Mouse (Mus musculus): ENCODE measurements around the gene Grin2a.

Gene Grin2a

DNA sequence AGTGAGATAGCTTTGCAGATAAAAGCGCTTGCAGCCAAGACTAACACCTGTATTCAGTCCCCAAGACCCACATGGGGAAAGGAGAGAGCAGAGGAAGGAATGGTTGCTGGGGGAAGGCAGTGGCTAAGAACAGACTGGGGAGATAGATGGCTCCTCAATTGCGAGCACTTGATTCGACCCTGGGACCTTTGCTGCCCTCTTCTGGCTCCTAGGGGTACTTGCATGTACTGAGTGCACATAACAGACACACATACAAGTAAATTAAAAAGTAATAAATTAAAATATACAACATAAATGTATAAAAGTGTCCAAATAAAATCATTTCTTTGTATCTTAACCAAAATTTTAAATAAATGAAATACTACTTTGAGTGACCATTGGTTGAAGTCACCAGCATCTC, 129.7 kb downstream of the Grin2a start:
- no peak for DNase-seq (ENCODE audit: low spot score in 2 of 2)

DNA sequence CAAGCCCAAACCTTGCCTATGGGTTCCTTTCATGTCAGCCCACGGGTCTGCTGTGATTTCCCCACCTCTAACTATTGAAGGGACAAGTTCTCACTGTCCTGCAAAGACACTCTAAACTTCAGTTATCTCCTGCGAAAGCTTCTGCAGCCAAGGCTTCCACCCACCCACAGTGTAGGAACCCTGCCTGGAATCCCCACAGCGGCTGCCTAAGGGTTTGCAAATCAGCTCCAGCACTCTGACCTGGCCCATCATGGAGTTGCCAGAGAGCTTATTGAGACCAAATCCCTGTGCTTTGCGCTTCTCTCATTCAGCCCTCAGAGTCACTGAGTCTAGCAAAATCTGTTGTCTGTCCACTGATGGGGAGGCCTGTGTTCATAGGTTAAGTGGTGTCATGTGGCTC, 130.3 kb downstream of the Grin2a start:
- DNase-seq (ENCODE audit: low spot score in 2 of 2): no peak

DNA sequence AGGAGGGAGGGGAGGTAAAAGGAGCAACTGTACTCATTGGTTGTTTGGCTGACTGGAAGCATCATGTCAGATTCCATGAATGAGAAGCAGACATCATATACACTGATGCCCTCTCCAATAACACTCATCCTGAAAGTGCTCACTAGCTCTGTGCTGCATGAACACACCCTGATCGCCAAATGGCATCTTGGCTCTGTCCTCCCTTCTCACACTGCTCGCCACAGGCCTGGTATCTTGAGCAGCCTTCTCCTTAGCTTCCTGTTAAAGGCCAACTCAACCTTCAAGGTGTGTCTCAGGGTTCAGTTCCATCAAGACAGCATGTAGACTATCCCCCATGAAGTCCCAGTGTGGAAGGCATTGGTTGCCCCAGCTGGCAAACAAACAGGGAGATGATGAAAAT, 137.6 kb downstream of the Grin2a start:
- DNase-seq (ENCODE audit: low spot score in 2 of 2): no peak

DNA sequence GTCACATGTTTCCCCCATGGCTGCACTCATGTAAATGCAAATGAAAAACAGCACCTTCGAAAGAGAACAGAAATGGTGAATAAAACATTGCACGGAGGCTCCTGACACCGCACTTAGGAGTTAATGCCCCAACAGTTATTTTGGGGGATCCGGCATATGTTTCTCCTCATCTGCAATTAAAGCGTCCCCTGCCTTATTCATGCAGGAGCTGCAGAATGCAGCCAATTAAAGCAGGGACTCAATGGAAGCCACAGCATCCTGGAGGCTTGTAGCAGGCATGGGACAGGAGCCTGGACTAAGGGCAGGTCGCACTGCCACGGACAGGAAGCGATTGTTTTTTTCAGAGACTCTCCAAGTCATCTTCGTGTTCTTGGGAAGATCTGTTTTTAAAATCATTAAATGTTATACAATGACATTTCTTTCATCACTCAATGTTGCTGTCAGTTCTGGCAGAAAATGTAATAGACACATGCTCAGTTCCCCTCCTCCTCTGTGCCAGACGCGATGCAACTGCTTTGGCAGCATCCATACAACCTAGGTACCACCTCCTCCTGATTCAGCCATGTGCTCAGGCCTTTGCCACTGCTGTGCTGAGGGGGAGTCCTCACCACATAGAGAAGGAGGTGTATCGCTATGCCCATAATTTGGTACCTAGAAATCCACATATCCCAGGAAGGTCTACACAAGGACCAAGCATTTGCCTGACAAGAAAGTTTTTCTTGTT, 143.9 kb downstream of the Grin2a start:
- DNase-seq (ENCODE audit: low spot score in 2 of 2): no peak

DNA sequence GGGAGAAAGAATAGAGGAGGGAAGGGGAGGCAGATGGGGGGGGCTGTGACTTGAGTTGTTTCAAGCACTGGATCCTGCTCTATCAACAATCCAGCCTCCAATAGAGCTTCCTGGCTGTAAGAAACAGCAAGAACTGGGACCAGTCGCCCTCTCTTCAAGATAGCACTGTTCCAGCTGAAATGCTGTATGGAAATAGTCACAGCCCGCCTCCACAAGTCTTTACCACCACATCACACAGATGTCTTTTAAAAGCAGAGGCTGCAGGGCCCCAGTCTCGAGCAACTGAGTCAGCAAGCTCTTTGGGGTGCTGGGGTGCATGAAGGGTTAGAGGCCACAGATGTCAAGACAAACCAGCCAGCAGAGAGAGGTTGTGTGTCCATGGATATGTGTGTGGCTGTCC, 153.9 kb downstream of the Grin2a start:
- DNase-seq (ENCODE audit: low spot score in 2 of 2): no peak

DNA sequence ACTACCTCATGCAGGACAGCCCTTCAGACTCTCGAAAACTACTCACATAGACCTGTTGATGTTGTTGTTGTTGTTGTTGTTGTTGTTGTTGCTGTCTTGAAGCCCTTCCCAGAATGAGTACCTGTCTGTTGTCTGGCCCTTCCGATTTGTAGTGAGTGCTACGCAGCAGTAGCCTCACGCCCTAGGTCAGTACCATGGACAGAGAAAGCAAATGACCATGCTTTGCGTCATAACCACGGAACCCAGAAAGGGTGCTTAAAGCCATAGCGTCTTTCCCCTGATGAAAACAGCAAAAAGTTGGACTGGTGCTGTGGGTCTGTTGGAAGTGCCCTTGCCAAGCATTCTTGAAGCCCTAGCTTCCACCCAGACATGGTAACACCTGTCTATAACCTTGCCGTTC, 158.8 kb downstream of the Grin2a start:
- no peak for DNase-seq (ENCODE audit: low spot score in 2 of 2)

DNA sequence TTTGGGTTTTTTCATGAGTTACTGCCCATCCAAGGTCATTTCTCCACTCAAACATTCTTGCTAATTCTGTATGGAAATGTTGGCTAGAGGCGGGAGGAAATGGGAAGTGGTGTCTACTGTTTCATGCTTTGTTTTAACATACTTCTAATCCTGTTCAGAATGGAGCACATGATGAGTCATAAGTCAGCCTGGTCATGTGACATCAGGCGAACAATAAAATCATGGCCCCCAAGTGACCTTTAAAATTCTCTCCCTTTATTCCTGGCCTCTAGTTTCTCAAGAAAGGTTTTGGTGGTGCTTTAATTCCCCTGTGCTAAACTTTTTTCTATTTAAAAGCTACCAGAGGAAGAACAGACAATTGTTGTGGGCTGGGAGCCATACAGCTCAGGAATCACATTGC, 161.1 kb downstream of the Grin2a start:
- no peak for DNase-seq (ENCODE audit: low spot score in 2 of 2)

DNA sequence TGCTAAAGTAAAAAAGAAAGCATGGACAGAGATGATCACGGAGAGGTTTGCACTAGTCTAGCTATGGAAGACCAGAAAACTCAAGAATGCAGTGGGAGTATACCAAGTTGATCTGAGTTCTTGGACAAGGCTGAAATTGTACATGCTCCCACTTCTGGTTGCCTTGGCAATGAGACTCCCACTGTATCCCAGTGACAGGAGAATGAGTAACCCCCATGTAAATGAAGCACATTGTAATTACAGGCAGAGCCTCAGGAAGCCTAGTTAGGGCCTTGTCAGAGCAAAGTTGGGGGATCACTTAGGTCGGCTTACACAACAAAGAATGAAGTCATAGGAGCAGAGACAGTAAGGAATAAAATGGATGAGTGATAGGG, 170.3 kb downstream of the Grin2a start:
- no peak for DNase-seq (ENCODE audit: low spot score in 2 of 2)

DNA sequence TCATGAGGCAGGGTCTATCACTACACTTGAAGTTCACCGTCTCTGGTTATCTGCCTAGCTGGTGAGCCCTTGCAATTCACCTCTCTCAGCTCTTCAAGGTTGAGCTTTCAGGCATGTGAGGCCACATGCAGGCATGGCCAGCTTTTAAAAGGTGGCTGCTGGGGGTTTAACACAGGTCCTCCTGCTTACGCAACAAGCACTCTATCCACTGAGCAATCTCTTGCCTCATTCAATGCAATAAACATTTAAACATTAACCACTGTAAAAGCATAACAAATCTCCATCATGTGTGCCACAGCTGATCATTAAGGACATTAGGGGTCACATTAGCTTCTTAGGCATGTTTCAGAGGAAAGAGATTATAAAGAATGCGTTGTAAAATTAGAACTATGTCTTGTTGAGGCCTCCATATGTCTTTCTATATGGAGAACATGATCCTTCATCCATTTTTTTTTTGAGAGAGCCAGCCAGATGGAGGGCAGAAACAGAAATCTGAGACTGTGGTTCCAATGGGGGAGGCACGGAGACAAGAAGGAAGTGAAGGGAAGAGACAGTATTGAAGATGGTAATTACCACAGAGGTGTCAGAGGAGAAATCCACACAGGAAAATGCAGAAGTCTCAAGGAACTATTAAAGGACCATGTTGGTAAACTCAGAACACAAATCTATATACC, 170.8 kb downstream of the Grin2a start:
- no peak for DNase-seq (ENCODE audit: low spot score in 2 of 2)

DNA sequence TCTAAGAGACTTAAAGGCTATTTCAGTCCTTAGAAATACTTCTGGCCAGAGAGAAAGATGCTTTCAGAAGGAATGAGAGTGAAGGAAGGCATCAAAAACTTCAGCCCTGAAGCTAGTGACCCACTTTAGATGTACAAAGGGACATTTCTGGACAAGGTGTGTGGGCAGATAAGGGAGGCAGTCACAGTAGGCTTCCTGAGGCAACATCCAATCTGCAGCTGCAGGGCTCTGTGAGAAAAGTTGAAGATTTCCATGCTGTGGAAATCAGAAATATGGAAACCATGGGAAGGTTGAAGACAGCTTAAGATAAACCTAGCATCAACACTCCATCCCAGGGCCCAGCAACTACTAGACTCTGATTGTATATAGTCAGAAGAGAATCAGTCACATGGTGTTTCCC, 171.7 kb downstream of the Grin2a start:
- no peak for DNase-seq (ENCODE audit: low spot score in 2 of 2)

DNA sequence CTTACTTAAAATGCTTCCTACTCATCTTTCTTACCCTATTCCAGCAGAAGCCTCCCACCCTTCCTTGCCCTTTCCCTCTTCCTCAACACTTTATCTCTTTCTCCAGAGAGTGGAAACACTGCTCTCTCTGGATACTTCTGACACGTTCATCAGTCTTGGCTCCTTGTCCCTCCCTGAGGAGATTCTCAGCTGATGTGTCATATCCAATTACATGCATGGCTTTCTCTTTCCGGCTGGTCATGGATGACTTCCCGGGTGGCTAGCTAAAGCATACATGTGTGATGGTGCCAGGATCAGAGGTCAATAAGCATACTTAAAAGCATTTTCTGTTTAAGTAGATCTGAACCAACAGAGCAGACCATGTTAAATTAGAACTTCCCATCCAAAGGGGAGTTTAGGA, 175.9 kb downstream of the Grin2a start:
- no peak for DNase-seq (ENCODE audit: low spot score in 2 of 2)

DNA sequence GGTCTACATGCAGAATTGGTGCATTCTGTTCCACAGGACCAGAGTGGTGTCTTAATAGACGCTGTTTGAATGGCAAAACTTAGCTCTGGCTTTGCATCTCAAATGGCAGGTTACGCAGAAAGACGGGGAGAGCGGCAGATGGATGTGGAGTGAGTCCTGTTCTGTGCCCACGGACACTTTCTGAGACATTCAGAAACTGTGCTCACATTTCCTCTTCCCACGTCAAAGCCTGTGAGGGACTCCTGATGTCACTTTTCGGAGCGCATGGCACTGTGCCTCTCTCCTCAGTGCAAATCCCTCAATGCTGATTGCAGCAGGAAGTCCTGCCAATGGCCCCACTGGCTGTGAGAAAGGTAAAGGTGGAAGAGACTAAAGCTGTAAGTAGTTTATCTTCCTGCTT, 194.0 kb downstream of the Grin2a start:
- DNase-seq (ENCODE audit: low spot score in 2 of 2): no peak

DNA sequence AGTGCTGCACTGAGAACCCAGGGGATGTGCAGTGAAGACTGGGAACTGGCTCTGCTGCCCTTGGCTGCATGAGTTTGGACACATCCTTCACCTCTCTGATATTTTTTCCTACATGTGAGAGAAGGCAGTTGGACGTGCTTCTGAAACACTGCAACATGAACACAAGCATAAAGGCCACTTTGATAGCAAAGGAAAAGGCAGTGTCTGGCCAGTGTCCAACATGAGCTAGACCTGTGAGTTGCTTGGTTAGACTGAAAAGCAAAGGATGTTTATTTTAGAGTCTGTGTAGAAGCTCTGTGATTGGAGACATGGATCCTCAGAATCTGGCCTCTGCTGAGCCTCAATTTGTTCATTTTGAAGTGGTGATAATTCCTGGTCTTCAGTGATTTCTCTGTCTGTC, 195.1 kb downstream of the Grin2a start:
- DNase-seq (ENCODE audit: low spot score in 2 of 2): no peak

DNA sequence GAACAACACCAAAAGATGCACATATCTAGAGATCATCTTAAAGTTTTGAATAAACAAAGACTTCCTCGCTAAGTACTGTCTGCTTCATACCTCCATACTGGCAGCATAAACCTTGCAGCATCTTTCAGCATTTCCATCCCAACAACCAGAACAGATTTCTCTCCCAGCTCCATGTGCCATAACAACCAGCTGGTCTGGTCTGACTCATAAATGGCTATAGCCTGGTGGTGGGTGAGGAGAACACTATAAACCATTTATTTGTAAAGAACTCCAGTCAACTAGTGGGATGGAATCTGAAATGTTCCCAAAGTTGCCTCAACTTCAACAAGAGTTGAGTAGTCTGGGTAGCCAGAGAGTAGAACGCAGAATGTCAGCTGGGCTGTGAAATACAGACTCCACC, 202.4 kb downstream of the Grin2a start:
- DNase-seq (ENCODE audit: low spot score in 2 of 2): no peak

DNA sequence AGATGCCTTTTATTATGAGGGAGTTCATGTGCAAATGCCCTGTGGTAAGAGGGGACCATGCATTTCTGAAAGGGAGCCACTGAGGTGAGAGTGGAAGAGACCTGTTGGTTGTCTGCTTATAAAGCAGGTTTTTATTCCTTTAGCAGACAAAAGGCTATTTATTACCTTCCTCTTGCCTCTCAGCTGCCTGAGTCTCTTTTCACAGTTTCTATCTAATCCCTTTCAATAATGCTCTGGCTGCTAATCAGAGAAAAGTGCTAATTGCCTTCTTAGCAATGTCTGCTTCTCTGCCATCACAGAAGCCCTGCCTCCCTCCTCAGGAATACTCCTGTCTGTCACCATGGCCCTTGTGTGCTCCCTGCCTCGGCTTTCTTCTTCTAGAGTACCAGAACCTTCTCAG, 209.1 kb downstream of the Grin2a start:
- DNase-seq (ENCODE audit: low spot score in 2 of 2): no peak

DNA sequence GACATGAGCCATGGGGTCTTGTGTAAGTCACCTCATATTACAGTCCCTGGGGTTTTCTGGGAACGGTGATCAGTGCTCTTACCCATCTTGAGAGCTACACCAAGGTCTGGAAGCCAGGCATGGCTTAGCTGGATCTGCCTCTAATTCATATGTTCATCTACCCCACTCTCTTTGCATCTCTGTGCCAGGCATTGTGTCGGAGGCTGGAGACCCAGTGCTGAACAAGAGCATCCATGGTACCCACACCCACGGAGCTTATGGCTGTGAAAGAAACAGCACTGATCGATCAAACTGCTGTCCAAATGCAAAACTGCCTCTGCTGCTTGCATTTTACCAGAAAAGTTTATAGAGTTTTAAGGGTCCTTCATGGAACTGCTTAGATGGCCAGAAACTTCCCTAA, 209.5 kb downstream of the Grin2a start:
- no peak for DNase-seq (ENCODE audit: low spot score in 2 of 2)

DNA sequence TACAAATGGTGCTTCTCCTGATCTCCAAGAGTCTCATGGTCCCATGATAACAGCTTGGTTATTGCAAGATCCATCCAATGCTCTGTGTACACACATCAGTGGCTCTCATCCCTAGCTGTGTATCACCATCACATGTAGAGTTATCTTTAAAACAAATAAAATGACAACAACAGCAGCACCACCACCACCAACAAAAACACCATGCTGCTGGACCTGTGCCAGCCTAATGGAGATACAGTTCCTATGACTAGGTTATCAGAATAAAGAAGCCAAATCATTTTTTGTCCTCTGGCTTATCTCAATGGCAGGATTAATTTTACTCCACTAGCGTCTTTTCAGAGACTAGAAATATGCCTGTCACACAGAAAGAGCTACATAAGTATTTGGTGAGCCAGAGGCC, 226.4 kb downstream of the Grin2a start:
- DNase-seq (ENCODE audit: low spot score in 2 of 2): no peak

DNA sequence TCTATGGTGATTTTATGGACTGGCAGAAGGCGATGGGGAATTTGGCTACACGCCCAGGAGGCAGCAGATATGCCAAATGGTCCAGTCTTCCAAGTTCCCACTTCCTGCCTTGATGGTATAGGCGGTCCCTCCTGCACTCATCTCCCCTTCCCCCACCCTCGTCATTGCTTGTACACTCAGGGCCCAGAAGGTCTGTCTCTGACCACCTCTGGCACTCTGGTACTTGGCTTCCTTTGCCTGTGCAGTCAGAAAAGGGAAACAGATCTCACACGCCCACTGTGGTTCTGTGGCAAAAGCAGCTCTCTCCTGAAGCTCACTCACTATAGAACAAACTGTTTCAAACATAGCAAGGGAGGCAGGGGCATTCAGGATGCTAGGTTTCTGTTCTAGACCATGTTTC, 227.0 kb downstream of the Grin2a start:
- no peak for DNase-seq (ENCODE audit: low spot score in 2 of 2)

DNA sequence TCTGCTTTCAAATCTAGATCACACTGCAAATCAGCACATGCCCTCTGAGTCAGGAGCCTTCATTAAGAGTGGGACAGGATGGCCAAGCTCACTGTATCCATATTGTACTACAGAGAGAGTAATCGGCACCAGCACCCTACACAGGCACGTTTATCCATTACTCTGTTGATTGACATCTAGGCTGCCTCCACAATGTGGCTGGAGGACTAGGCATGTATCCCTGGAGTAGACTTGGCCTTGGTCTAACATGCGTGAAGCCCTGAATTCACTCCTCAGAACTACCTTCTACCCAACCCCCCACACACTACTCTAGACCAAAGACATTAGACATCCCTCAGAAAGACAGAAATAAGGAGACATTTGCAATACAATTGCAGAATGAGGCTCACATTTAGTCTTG, 227.4 kb downstream of the Grin2a start:
- no peak for DNase-seq (ENCODE audit: low spot score in 2 of 2)

DNA sequence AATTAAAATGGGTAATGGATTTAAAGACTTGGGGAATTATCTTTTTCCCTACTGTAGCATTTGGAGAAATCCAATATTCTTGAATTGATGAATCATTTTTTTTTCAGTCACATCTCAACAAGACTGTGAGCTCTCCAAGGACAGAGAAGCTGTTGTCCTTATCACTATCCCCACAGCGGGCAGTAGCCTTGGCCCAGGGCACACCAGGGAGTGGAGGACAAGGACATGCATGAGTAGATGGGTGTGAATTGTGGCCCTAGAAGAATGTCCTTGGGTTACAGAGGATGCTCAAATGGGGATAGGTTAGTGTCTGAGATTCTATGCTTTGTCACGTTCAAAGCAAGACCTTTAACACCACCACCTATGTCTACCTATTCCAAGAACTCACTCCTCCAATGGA, 231.3 kb downstream of the Grin2a start:
- DNase-seq (ENCODE audit: low spot score in 2 of 2): no peak

DNA sequence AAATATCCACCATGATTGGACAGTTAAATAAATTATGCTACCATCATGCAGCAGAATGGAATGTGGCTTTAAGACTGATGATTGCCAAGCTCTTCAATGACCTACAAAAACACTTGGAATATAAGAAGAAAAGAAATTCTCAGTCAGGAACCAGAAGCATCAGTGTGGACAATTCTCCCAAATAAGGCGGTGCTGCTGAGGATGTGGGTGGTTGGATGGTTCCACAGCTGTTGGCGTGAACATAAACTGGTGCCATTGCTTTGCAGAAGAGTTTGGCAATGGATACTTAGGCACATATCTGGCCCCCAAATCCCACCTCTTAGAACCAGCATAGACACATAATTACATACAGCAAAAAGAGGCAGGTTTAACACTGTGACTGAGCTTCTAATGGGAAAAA, 235.0 kb downstream of the Grin2a start:
- DNase-seq (ENCODE audit: low spot score in 2 of 2): no peak

DNA sequence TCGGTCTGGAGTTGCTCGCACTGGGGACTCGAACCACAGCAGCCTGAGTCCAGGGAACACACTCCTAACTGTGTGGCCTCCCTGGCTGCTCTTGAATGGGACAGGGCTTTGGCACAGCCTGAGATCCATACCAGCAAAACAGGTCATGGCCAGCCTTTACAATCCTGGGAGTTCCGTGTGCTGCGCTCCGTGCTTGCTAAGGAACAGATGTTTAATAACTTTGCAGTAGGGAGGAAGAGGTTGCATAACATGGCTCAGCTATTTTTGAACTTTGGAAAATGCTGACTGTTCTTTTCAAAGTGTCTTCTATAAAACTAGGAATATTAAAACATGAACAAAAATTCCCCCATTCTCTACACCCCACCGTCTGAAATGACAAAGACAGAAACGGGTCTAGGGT, 238.5 kb downstream of the Grin2a start:
- DNase-seq (ENCODE audit: low spot score in 2 of 2): no peak

DNA sequence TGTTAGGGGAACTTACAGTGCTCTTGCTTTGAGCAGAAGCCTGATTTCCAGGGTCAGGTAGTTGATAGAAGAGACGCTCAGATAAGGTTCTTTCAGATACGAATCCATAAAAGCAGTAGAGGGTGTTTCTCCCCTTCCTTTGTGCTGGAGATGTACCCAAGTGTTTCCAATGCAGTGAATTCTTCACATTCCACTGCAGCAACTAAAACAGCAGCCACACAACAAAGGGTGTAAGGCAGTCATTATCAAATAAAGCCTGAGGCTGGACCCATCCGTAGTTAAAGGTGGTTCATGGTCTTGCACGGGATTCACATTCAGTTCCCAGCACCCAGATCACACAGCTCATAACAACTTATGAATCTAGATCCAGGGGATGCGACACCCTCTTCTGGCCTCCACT, 241.3 kb downstream of the Grin2a start:
- no peak for DNase-seq (ENCODE audit: low spot score in 2 of 2)

DNA sequence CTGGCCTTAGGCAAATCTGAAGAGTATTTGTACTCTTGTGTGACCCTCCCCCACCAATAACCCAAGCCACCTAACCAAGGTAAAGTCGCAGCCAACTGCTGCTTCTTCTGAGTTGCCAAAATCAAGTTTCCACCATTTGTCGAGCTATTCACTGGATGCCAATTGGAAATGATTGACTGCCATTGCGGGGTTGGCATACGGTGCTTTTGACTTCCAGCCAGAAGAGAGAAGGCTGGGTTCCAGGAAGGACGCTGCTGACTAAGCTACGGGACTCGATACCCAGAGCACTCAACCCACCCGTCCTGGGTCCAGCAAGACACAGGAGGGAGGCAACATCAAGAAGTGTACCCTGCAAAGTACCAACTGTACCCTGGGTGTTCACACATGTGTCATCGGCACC, 242.3 kb downstream of the Grin2a start:
- DNase-seq (ENCODE audit: low spot score in 2 of 2): no peak
